In genomic region chr17:41015317-41015716, GRCm38 (mm10) we compare ENCODE assay signal across 24 mouse cellular contexts.
DNase-seq lines count a peak whose midpoint lies in the region; ATAC-seq and TF ChIP-seq lines count a peak whose summit lies in the region.
"Had no signal": no experiment of that assay in that cellular context is flagged by ENCODE, and none has a peak within 500 bp of the region (broad histone marks: within the 10 kb centered on the region; RNA-seq: fewer than 3 reads in every experiment).

No protein-coding gene starts in this region.

- POLR2A ChIA-PET in Patski (lab: Charles Lee) = no interaction called here

- H3K9me3 ChIP-seq in kidney, postnatal 0 days (replicated peaks; ENCODE audit: low read length) = no peaks in the 10 kb centered on the region
- H3K9me3 ChIP-seq: embryonic facial prominence, embryonic 13.5 days; forebrain, embryonic 15.5 days; heart, embryonic 13.5 days; hindbrain, embryonic 15.5 days; kidney, embryonic 15.5 days; limb, embryonic 15.5 days; liver, embryonic 15.5 days; neural tube, embryonic 12.5 days had no signal

- H3K27me3 ChIP-seq in kidney, postnatal 0 days (ENCODE audit: insufficient read depth, low read length) = no peaks in the 10 kb centered on the region
- peaks cover 12% of the 10 kb centered on the region for H3K27me3 ChIP-seq in Patski
- H3K27me3 ChIP-seq: embryonic facial prominence, embryonic 13.5 days; forebrain, embryonic 15.5 days; heart, embryonic 13.5 days; hindbrain, embryonic 15.5 days; kidney, embryonic 15.5 days; limb, embryonic 15.5 days; liver, embryonic 15.5 days; neural tube, embryonic 12.5 days had no signal

- in situ Hi-C loops in Patski (cut with MboI; ENCODE audit: low pct_unique_long_range_greater_than_20kb) = loop anchor here (25.0 kb wide), 1 partner anchor 1597 kb away; the partner anchor contains the start of gene Opn5

- no peak for DNase-seq in kidney, postnatal 0 days (ENCODE audit: low spot score)
- DNase-seq in kidney, postnatal 25 days = no peak
- DNase-seq in 3T3-L1 (ENCODE audit: low read depth, low spot score) (peak; percentile 17), A20 (ENCODE audit: low read depth, low spot score) (peak; percentile 14), Patski (ENCODE audit: low read depth, low spot score) (no peak)
- no peak for DNase-seq in gastrocnemius, adult 18-20 months (ENCODE audit: low spot score)
- no peak for DNase-seq in cerebellum, adult 11 months
- no peak for DNase-seq in right cerebral cortex, postnatal 10 days (ENCODE audit: low spot score in 2 of 2)
- DNase-seq: adrenal gland, postnatal 25 days; cerebellum, adult 18-20 months; cerebellum, postnatal 25 days; layer of hippocampus, postnatal 36 days; lung, postnatal 14 days; thymus, postnatal 36 days had no signal

- CTCF ChIA-PET in Patski (lab: Charles Lee) = no interaction called here

- no peak overlapping the region for H3K4me2 ChIP-seq in kidney, postnatal 0 days (ENCODE audit: low read length)
- H3K4me2 ChIP-seq: embryonic facial prominence, embryonic 13.5 days; forebrain, embryonic 15.5 days; heart, embryonic 13.5 days; hindbrain, embryonic 15.5 days; kidney, embryonic 15.5 days; limb, embryonic 15.5 days; liver, embryonic 15.5 days; neural tube, embryonic 12.5 days had no signal

- H3K9ac ChIP-seq in kidney, postnatal 0 days (ENCODE audit: low read depth, low read length) = no peak overlapping the region
- H3K9ac ChIP-seq: embryonic facial prominence, embryonic 13.5 days; forebrain, embryonic 15.5 days; heart, embryonic 13.5 days; hindbrain, embryonic 15.5 days; kidney, embryonic 15.5 days; limb, embryonic 15.5 days; liver, embryonic 15.5 days; neural tube, embryonic 12.5 days had no signal

- ATAC-seq in kidney, postnatal 0 days (replicated peaks; ENCODE audit: low FRiP score, low read depth) = no peak
- no peak for ATAC-seq in Patski
- ATAC-seq: CD4-positive, CD25-positive, alpha-beta regulatory T cell, adult 4 months; forebrain, embryonic 15.5 days; intestine, postnatal 0 days had no signal

- H3K36me3 ChIP-seq in kidney, postnatal 0 days (ENCODE audit: insufficient read depth, low read length) = no peaks in the 10 kb centered on the region
- H3K36me3 ChIP-seq: embryonic facial prominence, embryonic 13.5 days; forebrain, embryonic 15.5 days; heart, embryonic 13.5 days; hindbrain, embryonic 15.5 days; kidney, embryonic 15.5 days; limb, embryonic 15.5 days; liver, embryonic 15.5 days; neural tube, embryonic 12.5 days had no signal

- no peaks in the 10 kb centered on the region for H3K4me1 ChIP-seq in kidney, postnatal 0 days (replicated peaks; ENCODE audit: insufficient read depth, low read length)
- H3K4me1 ChIP-seq: embryonic facial prominence, embryonic 13.5 days; forebrain, embryonic 15.5 days; heart, embryonic 13.5 days; hindbrain, embryonic 15.5 days; kidney, embryonic 15.5 days; limb, embryonic 15.5 days; liver, embryonic 15.5 days; neural tube, embryonic 12.5 days had no signal

- H3K4me3 ChIP-seq in kidney, postnatal 0 days (replicated peaks; ENCODE audit: low read depth, low read length) = no peak overlapping the region
- H3K4me3 ChIP-seq: embryonic facial prominence, embryonic 13.5 days; forebrain, embryonic 15.5 days; heart, embryonic 13.5 days; hindbrain, embryonic 15.5 days; kidney, embryonic 15.5 days; limb, embryonic 15.5 days; liver, embryonic 15.5 days; neural tube, embryonic 12.5 days had no signal

- TF ChIP-seq CTCF in kidney, postnatal 0 days (IDR thresholded peaks at IDR 0.05; ENCODE audit: low read depth) = peak; percentile 42
- peak; percentile 53 for TF ChIP-seq CTCF in Patski (IDR thresholded peaks at IDR 0.05)

- no peak overlapping the region for H3K27ac ChIP-seq in kidney, postnatal 0 days
- H3K27ac ChIP-seq: embryonic facial prominence, embryonic 13.5 days; forebrain, embryonic 15.5 days; heart, embryonic 13.5 days; hindbrain, embryonic 15.5 days; kidney, embryonic 15.5 days; limb, embryonic 15.5 days; liver, embryonic 15.5 days; neural tube, embryonic 12.5 days had no signal

Comparison
In these comparisons a context has a peak if more than half of its experiments do, and no peak if none do; other contexts are left out.
1. DNase-seq: peak in 3T3-L1 (single experiment) and A20 (single experiment); none in kidney, postnatal 0 days (single experiment), kidney, postnatal 25 days (0 of 2), Patski (single experiment), gastrocnemius, adult 18-20 months (single experiment), cerebellum, adult 11 months (single experiment) and right cerebral cortex, postnatal 10 days (0 of 2).